Mouse (Mus musculus): ENCODE data around the gene Rap1gds1. TPM values are rescaled to one million over a fixed set of nuclear protein-coding genes. Genes with fewer than 3 reads are reported as not detected.

The Rap1gds1 gene
- total RNA-seq, 2 experiments from 2014 or later, result 251 to 273 TPM

GRCm38 (mm10) chr3:138886121-138886520 lies 188.9 kb downstream of the Rap1gds1 start:
- no peak for DNase-seq (ENCODE audit: low spot score in 2 of 2)

- no peak for DNase-seq (ENCODE audit: low spot score in 2 of 2)
Observed at GRCm38 (mm10) chr3:138881725-138882347, 193.2 kb downstream of the Rap1gds1 start.

DNA sequence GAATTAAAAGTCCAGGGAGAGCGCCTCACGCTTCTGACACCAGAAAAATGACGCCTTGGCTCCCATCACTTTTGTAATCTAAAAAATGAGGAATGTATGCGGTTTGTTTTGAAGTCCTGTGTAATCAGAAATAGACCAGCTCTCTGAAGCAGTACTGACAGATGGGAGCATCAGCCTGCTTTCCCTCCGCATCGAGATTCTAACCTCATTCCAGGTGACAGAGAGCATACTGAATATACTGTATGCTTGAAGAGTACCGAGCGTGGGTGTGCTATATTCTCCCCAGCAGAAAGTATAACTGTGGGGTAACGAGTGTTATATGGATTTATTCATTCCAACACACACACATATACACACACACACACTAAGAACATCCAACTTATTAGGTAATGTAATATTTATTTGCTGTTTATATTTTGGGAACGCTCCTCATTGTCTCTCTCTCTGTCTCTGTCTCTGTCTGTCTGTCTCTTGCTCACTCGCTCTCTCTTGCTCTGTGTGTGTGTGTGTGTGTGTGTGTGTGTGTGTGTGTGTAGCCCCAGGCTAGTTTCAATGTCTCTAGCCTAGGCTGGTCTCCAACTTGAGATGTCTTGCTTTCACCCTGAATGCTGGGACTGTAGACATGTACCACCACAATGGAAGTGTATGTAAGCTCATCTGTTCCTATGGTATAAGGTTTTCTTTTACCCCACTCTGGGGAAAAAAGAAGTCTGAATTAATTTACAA lies 193.8 kb downstream of the Rap1gds1 start:
- DNase-seq (ENCODE audit: low spot score in 2 of 2), result no peak

DNA sequence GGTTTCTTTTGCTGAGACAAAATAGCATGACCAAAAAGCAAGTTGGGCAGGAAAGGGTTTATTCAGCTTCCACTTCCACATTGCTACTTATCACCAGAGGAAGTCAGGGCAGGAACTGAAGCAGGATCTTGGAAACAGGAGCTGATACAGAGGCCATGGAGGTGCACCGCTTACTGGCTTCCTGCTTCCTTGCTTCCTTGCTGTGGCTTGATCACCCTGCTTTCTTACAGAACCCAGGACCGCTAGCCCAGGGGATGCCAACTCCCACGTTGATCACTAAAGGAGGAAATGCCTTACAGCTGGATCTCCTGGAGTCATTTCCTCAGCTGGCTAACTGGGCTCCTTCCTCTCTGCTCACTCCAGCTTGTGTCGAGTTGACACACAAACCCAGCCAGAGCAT lies 197.3 kb downstream of the Rap1gds1 start:
- no peak for DNase-seq (ENCODE audit: low spot score in 2 of 2)

GRCm38 (mm10) chr3:138876931-138877361 lies 198.1 kb downstream of the Rap1gds1 start:
- DNase-seq (ENCODE audit: low spot score in 2 of 2), result no peak

GRCm38 (mm10) chr3:138876418-138876817 lies 198.6 kb downstream of the Rap1gds1 start:
- DNase-seq (ENCODE audit: low spot score in 2 of 2), result no peak

DNA sequence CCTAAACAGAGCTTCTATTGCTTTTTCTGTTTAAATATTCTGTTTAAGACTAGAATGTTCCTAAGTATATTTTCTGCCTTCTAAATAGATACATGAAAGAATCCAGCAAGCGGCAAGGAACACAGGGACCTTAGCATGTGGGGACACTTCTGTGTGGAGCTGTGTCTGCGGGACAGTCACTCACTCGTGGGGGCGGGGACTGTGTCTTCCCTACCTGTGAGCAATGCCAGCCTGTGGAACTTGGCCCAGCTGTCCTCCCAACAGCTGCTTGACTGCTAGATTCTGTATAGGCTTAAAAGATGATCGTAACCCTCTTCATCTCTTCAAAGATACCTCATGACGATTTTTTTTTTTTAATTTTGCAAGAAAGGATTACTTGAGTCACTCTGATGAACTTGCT lies 199.1 kb downstream of the Rap1gds1 start:
- no peak for DNase-seq (ENCODE audit: low spot score in 2 of 2)

Other genes starting within 250 kb of the Rap1gds1 start
- gene Stpg2, start 130.5 kb upstream of the Rap1gds1 start, total RNA-seq (2021), result under 1 TPM; 0.16 to 0.36 TPM

All from layer of hippocampus, postnatal 14 days (tissue).